Mouse (Mus musculus) kidney, adult 2 months (tissue): ENCODE results near the gene Gm10642.

ENCODE experiments used
- CTCF ChIP-seq: fragments of 200-500 bp; conservative IDR thresholded peaks from 2 replicates; pipeline ENCODE4 v1.5.1; 2011; ENCODE audit warnings: low read depth, mild to moderate bottlenecking, control low read depth, low read length, moderate library complexity, mixed read lengths; ENCODE audit not compliant: insufficient read depth, insufficient read length
- POLR2A ChIP-seq: fragments of 200-500 bp; IDR thresholded peaks from one replicate; pipeline ENCODE4 v1.6.1; 2011; ENCODE audit warnings: low read depth, low read length, control low read depth

DNA sequence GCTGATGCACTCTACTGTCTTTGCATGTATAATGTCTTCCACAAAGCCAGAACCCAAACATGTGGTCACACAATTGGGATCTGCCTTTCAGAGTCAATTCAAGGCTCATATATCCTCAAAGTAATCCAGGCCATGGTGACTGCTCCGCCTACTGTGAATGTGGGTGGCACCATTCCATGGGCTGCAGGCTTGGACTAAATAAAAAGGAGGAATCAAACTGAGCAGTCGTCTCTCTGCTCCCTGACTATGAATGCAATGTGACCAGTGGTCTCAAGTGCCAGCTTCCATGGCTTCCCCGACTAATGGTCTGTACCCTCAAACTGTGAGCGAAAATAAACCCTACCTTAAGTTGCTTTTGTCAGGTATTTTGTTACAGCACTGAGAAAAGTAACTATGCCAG is 1.6 kb upstream of the Gm10642 start:
- TF ChIP-seq CTCF (no peak), POLR2A (no peak)
